Mouse (Mus musculus): ENCODE data around the gene Dpf2. TPM values are rescaled to one million over a fixed set of nuclear protein-coding genes. Genes with fewer than 3 reads are reported as not detected.
"Not testable (repeated sequence)": the region's sequence is repeated elsewhere in the genome, so short reads cannot be mapped to it uniquely, and the experiment has no call there.

The Dpf2 gene
- polyA plus RNA-seq, 1 experiment from 2014 or later: 150 TPM

DNA sequence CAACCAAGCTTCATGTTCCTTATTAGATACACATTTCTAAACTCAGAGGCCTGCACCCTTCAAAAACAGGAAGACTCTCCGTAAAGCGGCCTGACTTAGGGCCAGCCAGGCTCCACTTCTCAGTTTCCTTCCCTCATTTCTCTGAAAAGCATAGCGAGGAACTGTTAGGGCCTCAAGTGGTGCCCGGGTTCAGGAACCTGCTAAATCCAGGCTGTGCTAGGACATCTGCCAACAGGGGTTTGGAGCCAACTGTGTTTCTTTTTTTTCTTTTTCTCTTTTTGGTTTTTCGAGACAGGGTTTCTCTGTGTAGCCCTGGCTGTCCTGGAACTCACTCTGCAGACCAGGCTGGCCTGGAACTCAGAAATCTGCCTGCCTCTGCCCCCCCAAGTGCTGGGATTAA, 30.7 kb downstream of the Dpf2 start:
- peaks cover 22% of the 10 kb centered on the region for H3K4me1 ChIP-seq
- 89% methylated on average over 5 of the region's 5 CpGs for WGBS
- not testable (repeated sequence) for H3K9me3 ChIP-seq; DNase-seq (ENCODE audit: low spot score); H3K27me3 ChIP-seq (ENCODE audit: insufficient read depth, poor library complexity, severe bottlenecking); H3K36me3 ChIP-seq; H3K27ac ChIP-seq; H3K4me3 ChIP-seq

- Histone ChIP-seq H3K27ac (no peak overlapping the region), H3K27me3 (ENCODE audit: insufficient read depth, poor library complexity, severe bottlenecking) (0 out of 2 replicates have a peak, but pooled peaks cover 6% of the 10 kb centered on the region), H3K4me1 (peaks cover 22% of the 10 kb centered on the region), H3K36me3 (no peaks in the 10 kb centered on the region), H3K9me3 (no peaks in the 10 kb centered on the region), H3K4me3 (no peak overlapping the region)
- no peak for DNase-seq (ENCODE audit: low spot score)
- WGBS: 91% methylated on average over 6 of the region's 6 CpGs
Measured at GRCm38 (mm10) chr19:5881155-5881554, 31.7 kb downstream of the Dpf2 start.

DNA sequence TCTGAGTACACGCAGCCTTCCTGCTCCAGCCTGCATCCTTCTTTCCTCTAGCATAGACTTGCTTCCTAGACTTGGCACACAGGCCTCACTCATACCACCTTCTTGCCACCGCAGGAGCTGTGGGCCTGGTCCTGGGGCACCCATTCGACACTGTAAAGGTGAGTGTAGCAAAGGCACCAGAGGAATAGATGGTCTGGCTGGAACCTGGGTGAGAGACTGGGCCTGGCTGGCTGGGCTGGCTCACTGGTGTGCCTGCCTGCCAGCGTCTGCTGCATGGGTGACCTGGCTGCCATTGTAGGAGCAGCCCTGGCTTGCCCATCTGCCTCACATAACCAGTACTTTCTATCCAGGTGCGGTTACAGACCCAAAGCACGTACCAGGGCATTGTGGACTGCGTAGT, 33.1 kb downstream of the Dpf2 start:
- Histone ChIP-seq H3K27me3 (ENCODE audit: insufficient read depth, poor library complexity, severe bottlenecking) (0 out of 2 replicates have a peak, but pooled peaks cover 6% of the 10 kb centered on the region), H3K9me3 (no peaks in the 10 kb centered on the region), H3K27ac (0 out of 2 replicates have a peak overlapping the region, but pooled peaks have one; percentile 16), H3K36me3 (no peaks in the 10 kb centered on the region), H3K4me1 (peaks cover 28% of the 10 kb centered on the region), H3K4me3 (no peak overlapping the region)
- WGBS: 86% methylated on average over 7 of the region's 7 CpGs
- no peak for DNase-seq (ENCODE audit: low spot score)

DNA sequence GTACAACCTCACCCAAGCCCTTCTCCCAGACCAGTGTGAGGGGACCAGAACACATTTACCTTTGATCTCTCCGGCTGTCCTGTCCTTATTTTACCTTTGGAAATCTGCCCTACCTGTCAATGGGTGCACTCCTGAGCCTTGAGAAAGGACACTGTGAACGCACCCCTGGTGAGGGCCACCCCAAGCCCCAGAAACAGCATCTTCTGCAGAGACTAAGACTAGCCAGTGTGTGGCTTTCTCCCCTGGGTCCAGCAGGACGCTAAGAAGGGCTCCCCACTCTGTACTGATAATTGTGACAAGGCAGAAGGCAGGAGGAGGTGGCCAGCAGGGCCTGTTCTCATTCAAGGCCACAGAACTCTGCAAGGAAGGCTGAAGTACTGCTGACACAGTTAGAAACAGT, 33.9 kb downstream of the Dpf2 start:
- DNase-seq (ENCODE audit: low spot score): no peak
- Histone ChIP-seq H3K27ac (no peak overlapping the region), H3K4me3 (no peak overlapping the region), H3K27me3 (ENCODE audit: insufficient read depth, poor library complexity, severe bottlenecking) (0 out of 2 replicates have a peak, but pooled peaks cover 6% of the 10 kb centered on the region), H3K4me1 (peaks cover 28% of the 10 kb centered on the region), H3K36me3 (no peaks in the 10 kb centered on the region), H3K9me3 (no peaks in the 10 kb centered on the region)
- WGBS: 76% methylated on average over 3 of the region's 3 CpGs

- no peaks in the 10 kb centered on the region for H3K9me3 ChIP-seq
- H3K4me3 ChIP-seq: peak overlapping the region; percentile 19
- DNase-seq (ENCODE audit: low spot score): no peak
- H3K36me3 ChIP-seq: no peaks in the 10 kb centered on the region
- H3K4me1 ChIP-seq: peaks cover 29% of the 10 kb centered on the region
- 78% methylated on average over 7 of the region's 7 CpGs for WGBS
- H3K27ac ChIP-seq: peak overlapping the region; percentile 80; the same call in 1 of the 2 replicates
- 0 out of 2 replicates have a peak, but pooled peaks cover 2% of the 10 kb centered on the region for H3K27me3 ChIP-seq (ENCODE audit: insufficient read depth, poor library complexity, severe bottlenecking)
Measured at GRCm38 (mm10) chr19:5878362-5878722, 34.5 kb downstream of the Dpf2 start.

DNA sequence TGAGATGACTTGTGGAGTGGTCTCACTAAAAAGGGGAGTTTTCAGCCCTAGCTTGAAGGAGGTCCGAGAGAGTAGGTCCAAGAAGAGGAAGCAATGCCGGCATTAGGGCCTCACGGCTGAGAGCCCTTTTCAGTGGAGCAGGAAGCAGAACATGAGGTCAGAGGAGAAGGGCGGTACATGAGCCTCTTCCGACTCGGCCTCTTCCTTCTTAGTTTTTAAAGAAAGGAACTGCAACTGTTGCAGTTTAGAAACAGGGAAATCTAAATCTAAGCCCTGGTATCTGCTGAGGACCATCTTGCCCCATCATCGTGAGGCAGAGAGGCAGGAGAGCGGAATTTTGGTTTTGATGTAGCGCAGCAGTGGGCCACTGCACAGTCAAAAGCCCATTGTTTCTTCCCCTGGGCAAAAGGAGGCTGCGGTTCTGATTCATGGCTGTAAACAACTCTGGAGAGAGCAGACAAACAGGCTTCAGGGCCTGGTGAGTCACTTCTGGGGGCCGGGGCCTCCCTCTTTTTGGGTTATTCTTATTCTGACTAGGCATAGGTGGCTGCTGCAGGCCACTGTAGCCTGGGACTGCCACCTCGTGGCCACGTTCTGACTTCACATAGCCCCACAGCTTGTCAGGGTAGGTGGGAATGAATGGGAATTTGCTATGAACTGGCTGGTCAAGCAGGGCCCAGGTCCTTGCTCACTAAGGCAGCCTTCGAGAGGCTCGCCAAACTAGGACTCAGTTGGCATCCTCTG, 35.0 kb downstream of the Dpf2 start, which contains the start of gene Slc25a45:
Slc25a45 (plus strand) TSS at position 191 of the 744 bp plus-strand sequence.
- WGBS: 45% methylated on average over 15 of the region's 15 CpGs
- DNase-seq (ENCODE audit: low spot score): peak; percentile 88
- Histone ChIP-seq H3K36me3 (peaks cover 3% of the 10 kb centered on the region; the same call in 1 of the 2 replicates), H3K4me3 (peak within 1 kb of the TSS; percentile 19), H3K27me3 (ENCODE audit: insufficient read depth, poor library complexity, severe bottlenecking) (no peaks in the 10 kb centered on the region), H3K4me1 (peaks cover 34% of the 10 kb centered on the region), H3K9me3 (no peaks in the 10 kb centered on the region), H3K27ac (peak within 1 kb of the TSS; percentile 80)

DNA sequence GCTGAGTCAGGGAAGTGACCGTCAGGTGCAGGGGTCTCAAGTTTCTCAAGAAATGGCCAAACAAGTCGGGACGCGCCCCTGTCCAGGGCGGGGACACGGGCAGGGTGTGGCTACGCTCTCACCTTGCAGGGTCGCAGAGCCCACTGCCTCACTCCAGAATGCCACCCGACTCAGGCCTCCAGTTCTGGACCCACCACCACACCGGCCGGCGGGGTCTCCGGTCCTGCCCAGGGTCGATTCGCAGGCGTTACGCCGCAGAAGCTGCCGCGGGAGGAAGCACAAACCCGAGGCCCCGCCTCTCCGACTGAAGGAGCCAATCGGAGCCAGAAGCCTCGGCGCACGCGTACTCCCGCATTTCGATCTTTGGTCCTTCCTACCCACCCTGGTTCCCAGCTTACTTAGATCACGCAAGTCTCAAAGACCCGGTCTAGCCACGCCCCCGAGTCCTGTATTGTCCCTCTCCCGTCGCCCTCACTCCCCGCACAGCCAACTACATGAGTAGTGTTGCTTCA, 37.8 kb downstream of the Dpf2 start, which contains the start of gene Frmd8:
Frmd8 (minus strand) TSS at position 306 of the 512 bp plus-strand sequence.
- peaks cover 60% of the 10 kb centered on the region for H3K4me1 ChIP-seq
- under 1% methylated on average over 37 of the region's 37 CpGs for WGBS
- H3K4me3 ChIP-seq: peak within 1 kb of the TSS; percentile 80
- peak within 1 kb of the TSS; percentile 93 for H3K27ac ChIP-seq
- no peaks in the 10 kb centered on the region for H3K9me3 ChIP-seq
- no peaks in the 10 kb centered on the region for H3K27me3 ChIP-seq (ENCODE audit: insufficient read depth, poor library complexity, severe bottlenecking)
- H3K36me3 ChIP-seq: peaks cover 16% of the 10 kb centered on the region
- peak; percentile 97 for DNase-seq (ENCODE audit: low spot score)

- H3K4me3 ChIP-seq: peak overlapping the region; percentile 80
- no peaks in the 10 kb centered on the region for H3K9me3 ChIP-seq
- peak overlapping the region; percentile 93 for H3K27ac ChIP-seq
- WGBS: 12% methylated on average over 13 of the region's 13 CpGs
- peaks cover 22% of the 10 kb centered on the region for H3K36me3 ChIP-seq
- peaks cover 64% of the 10 kb centered on the region for H3K4me1 ChIP-seq
- H3K27me3 ChIP-seq (ENCODE audit: insufficient read depth, poor library complexity, severe bottlenecking): no peaks in the 10 kb centered on the region
- DNase-seq (ENCODE audit: low spot score): no peak
Measured at GRCm38 (mm10) chr19:5874391-5874968, 38.3 kb downstream of the Dpf2 start.

DNA sequence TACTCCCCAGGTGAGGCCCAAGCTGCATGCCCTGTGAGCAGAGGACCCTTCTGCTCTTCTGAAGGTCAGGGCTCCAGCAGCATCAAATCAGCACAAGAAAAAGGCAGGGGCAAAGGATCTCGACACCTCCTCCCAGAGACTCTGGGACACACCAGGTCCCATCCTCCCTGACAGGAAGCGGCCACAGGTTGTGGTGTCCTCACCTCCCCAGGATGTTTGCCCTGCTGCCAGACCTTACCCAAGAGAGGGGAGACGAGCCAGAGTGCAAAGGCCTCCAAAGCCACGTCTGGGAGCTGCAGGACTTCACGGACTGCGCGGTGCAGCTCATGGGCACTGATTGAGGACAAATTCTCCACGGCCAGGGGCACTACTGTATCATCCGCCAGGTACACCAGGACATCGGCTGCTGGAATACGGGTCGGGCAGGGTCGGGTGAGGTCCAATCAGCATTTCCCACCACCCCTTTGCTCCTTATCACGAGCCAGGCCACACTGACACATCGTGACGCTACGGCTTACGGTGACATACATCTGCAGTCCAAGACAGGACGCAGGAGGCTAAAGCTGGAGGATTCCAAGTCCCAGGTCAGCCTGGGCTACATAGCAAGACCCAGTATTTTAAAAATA, 39.8 kb downstream of the Dpf2 start:
- DNase-seq (ENCODE audit: low spot score): no peak
- peaks cover 36% of the 10 kb centered on the region for H3K36me3 ChIP-seq
- no peak overlapping the region for H3K4me3 ChIP-seq
- H3K27ac ChIP-seq: peak overlapping the region; percentile 56; the same call in 1 of the 2 replicates
- H3K9me3 ChIP-seq: no peaks in the 10 kb centered on the region
- 71% methylated on average over 19 of the region's 19 CpGs for WGBS
- no peaks in the 10 kb centered on the region for H3K27me3 ChIP-seq (ENCODE audit: insufficient read depth, poor library complexity, severe bottlenecking)
- peaks cover 60% of the 10 kb centered on the region for H3K4me1 ChIP-seq

DNA sequence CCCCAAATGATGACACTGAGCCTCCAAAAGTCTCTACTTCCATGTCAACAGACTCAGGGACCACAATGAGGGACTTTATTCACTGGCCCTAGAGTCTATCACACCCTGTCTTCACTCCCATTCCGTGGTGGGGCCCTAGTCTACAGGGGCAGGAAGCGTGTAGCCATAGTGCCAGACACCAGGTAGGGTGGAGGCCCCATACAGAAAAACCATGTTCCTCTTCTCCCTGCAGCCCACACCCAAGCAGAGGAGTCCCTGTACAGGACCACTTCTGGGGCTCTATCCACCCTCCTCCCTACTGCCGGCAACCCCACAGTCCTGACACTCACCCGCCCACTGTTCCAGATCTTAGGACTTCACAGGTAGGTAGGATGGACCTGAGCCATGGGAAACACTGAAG, 40.3 kb downstream of the Dpf2 start:
- H3K4me3 ChIP-seq: no peak overlapping the region
- no peak for DNase-seq (ENCODE audit: low spot score)
- H3K27me3 ChIP-seq (ENCODE audit: insufficient read depth, poor library complexity, severe bottlenecking): no peaks in the 10 kb centered on the region
- H3K27ac ChIP-seq: peak overlapping the region; percentile 56
- WGBS: 81% methylated on average over 4 of the region's 4 CpGs
- H3K9me3 ChIP-seq: no peaks in the 10 kb centered on the region
- H3K36me3 ChIP-seq: peaks cover 41% of the 10 kb centered on the region
- H3K4me1 ChIP-seq: peaks cover 60% of the 10 kb centered on the region

GRCm38 (mm10) chr19:5871683-5872082, 41.1 kb downstream of the Dpf2 start:
- Histone ChIP-seq H3K4me3 (peak overlapping the region; percentile 44), H3K27me3 (ENCODE audit: insufficient read depth, poor library complexity, severe bottlenecking) (no peaks in the 10 kb centered on the region), H3K4me1 (peaks cover 61% of the 10 kb centered on the region), H3K36me3 (peaks cover 46% of the 10 kb centered on the region), H3K27ac (peak overlapping the region; percentile 85), H3K9me3 (no peaks in the 10 kb centered on the region)
- DNase-seq (ENCODE audit: low spot score): no peak
- 35% methylated on average over 6 of the region's 6 CpGs for WGBS

DNA sequence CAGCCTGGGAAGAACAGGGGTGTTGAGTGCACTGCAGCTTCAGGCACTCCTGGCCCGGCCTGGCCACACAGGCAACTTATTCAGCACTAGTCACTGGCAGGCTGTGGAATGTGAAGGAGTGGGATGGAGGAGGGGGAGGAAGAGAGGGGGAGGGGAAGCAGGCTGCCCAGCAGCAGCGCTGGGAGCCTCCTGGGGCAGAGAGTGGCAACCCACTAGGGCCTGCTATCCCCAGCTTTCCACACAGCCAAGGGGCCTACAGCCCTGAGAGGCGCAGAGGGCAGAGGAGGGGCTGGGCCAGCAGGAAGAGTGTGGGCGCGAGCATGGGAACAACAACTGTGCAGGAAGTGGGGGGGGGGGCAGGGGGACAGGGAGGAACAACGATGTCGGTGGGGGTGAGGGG, 41.5 kb downstream of the Dpf2 start:
- Histone ChIP-seq H3K4me3 (peak overlapping the region; percentile 44), H3K36me3 (peaks cover 50% of the 10 kb centered on the region), H3K9me3 (no peaks in the 10 kb centered on the region), H3K27ac (peak overlapping the region; percentile 85), H3K4me1 (peaks cover 61% of the 10 kb centered on the region), H3K27me3 (ENCODE audit: insufficient read depth, poor library complexity, severe bottlenecking) (no peaks in the 10 kb centered on the region)
- 2% methylated on average over 7 of the region's 7 CpGs for WGBS
- peak; percentile 93 for DNase-seq (ENCODE audit: low spot score)

DNA sequence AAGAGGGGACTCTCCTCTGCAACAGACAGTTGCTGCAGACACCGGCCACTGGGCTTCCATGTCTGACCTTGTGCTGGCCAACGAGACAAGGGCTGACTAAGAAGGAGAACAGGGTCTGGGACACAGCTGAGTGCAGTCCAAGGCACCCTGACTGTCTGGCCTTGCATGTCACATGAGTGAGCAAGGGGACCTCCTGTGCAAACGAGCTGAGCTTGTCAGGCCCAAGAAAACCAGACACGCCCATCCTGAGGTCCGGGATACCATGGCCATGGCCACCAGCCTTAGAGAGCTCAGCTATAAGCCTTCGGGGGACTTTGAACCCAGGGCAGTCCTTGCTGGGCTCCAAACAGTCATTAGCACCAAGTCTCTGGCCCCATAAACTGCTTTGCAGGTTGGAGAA, 44.7 kb downstream of the Dpf2 start:
- 83% methylated on average over 6 of the region's 6 CpGs for WGBS
- H3K27ac ChIP-seq: no peak overlapping the region
- peaks cover 82% of the 10 kb centered on the region for H3K36me3 ChIP-seq

More for the DNA sequence above, 44.7 kb downstream of the Dpf2 start:
- no peak for DNase-seq (ENCODE audit: low spot score)
- no peak overlapping the region for H3K4me3 ChIP-seq
- no peaks in the 10 kb centered on the region for H3K9me3 ChIP-seq
- H3K27me3 ChIP-seq (ENCODE audit: insufficient read depth, poor library complexity, severe bottlenecking): no peaks in the 10 kb centered on the region
- H3K4me1 ChIP-seq: peaks cover 47% of the 10 kb centered on the region
